Mouse (Mus musculus) E14TG2a.4 (cell line): Measurements from ENCODE around the gene Irx6.

ENCODE experiments used
- CTCF ChIP-seq: conservative IDR thresholded peaks from 2 replicates; pipeline ENCODE4 v1.5.1; 2014; ENCODE audit warnings: low read length
- NANOG ChIP-seq: IDR thresholded peaks from 2 replicates; pipeline ENCODE4 v1.6.1; 2014; ENCODE audit warnings: borderline replicate concordance, low read length, mixed read lengths
- POU5F1 ChIP-seq: IDR thresholded peaks from 2 replicates; pipeline ENCODE4 v1.6.1; 2014; ENCODE audit warnings: low read length, borderline replicate concordance

GRCm38 (mm10) chr8:92721266-92721935 is 47.3 kb downstream of the Irx6 start:
- TF ChIP-seq CTCF (no peak), POU5F1 (no peak), NANOG (no peak)
